Mouse (Mus musculus): ENCODE results near the gene Zmym1. TPM values are rescaled to one million over a fixed set of nuclear protein-coding genes. Genes with fewer than 3 reads are reported as not detected.
A peak's percentile ranks its signal among the peaks of the same experiment; 100 is the strongest.
"Not testable (repeated sequence)": the region's sequence is repeated elsewhere in the genome, so short reads cannot be mapped to it uniquely, and the experiment has no call there.

Zmym1 gene
- polyA plus RNA-seq (2014; fragmentation: Nextera tagmentation; extraction: Ambion mirVana) = 31.5 and 35.1 TPM in 2 replicates

GRCm38 (mm10) chr4:127060585-127061290 lies at the start of gene Zmym1:
Gene Zmym1, minus strand, starts transcription at chr4:127061152.
- DNase-seq (ENCODE audit: low spot score) = peak; percentile 93
- Histone ChIP-seq H3K4me1 (ENCODE audit: control insufficient read depth, insufficient read depth, low read length) (peaks cover 3% of the 10 kb centered on the region; the same call in 1 of the 2 replicates), H3K36me3 (ENCODE audit: control insufficient read depth, insufficient read depth, low read length) (peaks cover 13% of the 10 kb centered on the region), H3K4me3 (ENCODE audit: low read depth, low read length) (peak within 1 kb of the TSS; percentile 70), H3K27ac (ENCODE audit: low read depth, low read length) (peak within 1 kb of the TSS; percentile 54; the same call in 1 of the 2 replicates), H3K27me3 (replicated peaks; ENCODE audit: control insufficient read depth, insufficient read depth, low read length) (no peaks in the 10 kb centered on the region), H3K9ac (ENCODE audit: low read length) (peak within 1 kb of the TSS; percentile 71), H3K4me2 (ENCODE audit: low read length) (peak within 1 kb of the TSS; percentile 62), H3K9me3 (replicated peaks; ENCODE audit: control insufficient read depth, low read length) (no peaks in the 10 kb centered on the region)
- peak; percentile 96 for ATAC-seq
- WGBS = under 1% methylated on average over 38 of the region's 38 CpGs

GRCm38 (mm10) chr4:127110570-127110969 lies 49.6 kb upstream of the Zmym1 start:
- ATAC-seq (no peak), DNase-seq (ENCODE audit: low spot score) (no peak)
- 78% methylated on average over 4 of the region's 4 CpGs for WGBS
- no peak overlapping the region for H3K4me2 ChIP-seq (ENCODE audit: low read length)
- H3K9ac ChIP-seq (ENCODE audit: low read length) = no peak overlapping the region
- H3K4me1 ChIP-seq (ENCODE audit: control insufficient read depth, insufficient read depth, low read length) = no peaks in the 10 kb centered on the region
- no peaks in the 10 kb centered on the region for H3K27me3 ChIP-seq (replicated peaks; ENCODE audit: control insufficient read depth, insufficient read depth, low read length)
- no peak overlapping the region for H3K27ac ChIP-seq (ENCODE audit: low read depth, low read length)
- no peak overlapping the region for H3K4me3 ChIP-seq (ENCODE audit: low read depth, low read length)
- H3K36me3 ChIP-seq (ENCODE audit: control insufficient read depth, insufficient read depth, low read length) = peaks cover 21% of the 10 kb centered on the region
- H3K9me3 ChIP-seq (replicated peaks; ENCODE audit: control insufficient read depth, low read length) = no peaks in the 10 kb centered on the region

GRCm38 (mm10) chr4:127107566-127107965 lies 46.6 kb upstream of the Zmym1 start:
- no peaks in the 10 kb centered on the region for H3K4me1 ChIP-seq (ENCODE audit: control insufficient read depth, insufficient read depth, low read length)
- peaks cover 32% of the 10 kb centered on the region for H3K36me3 ChIP-seq (ENCODE audit: control insufficient read depth, insufficient read depth, low read length)
- H3K9ac ChIP-seq (ENCODE audit: low read length) = no peak overlapping the region
- 93% methylated on average over 4 of the region's 4 CpGs for WGBS
- no peak overlapping the region for H3K4me3 ChIP-seq (ENCODE audit: low read depth, low read length)
- H3K27ac ChIP-seq (ENCODE audit: low read depth, low read length) = no peak overlapping the region
- ATAC-seq (no peak), DNase-seq (ENCODE audit: low spot score) (no peak)
- H3K4me2 ChIP-seq (ENCODE audit: low read length) = no peak overlapping the region
- no peaks in the 10 kb centered on the region for H3K9me3 ChIP-seq (replicated peaks; ENCODE audit: control insufficient read depth, low read length)
- H3K27me3 ChIP-seq (replicated peaks; ENCODE audit: control insufficient read depth, insufficient read depth, low read length) = no peaks in the 10 kb centered on the region

- not testable (repeated sequence) for H3K4me1 ChIP-seq (ENCODE audit: control insufficient read depth, insufficient read depth, low read length); H3K4me3 ChIP-seq (ENCODE audit: low read depth, low read length); DNase-seq (ENCODE audit: low spot score); H3K9ac ChIP-seq (ENCODE audit: low read length); H3K27me3 ChIP-seq (replicated peaks; ENCODE audit: control insufficient read depth, insufficient read depth, low read length); H3K9me3 ChIP-seq (replicated peaks; ENCODE audit: control insufficient read depth, low read length); ATAC-seq; H3K27ac ChIP-seq (ENCODE audit: low read depth, low read length); H3K4me2 ChIP-seq (ENCODE audit: low read length)
- 89% methylated on average over 1 of the region's 2 CpGs for WGBS
- H3K36me3 ChIP-seq (ENCODE audit: control insufficient read depth, insufficient read depth, low read length) = peaks cover 23% of the 10 kb centered on the region
Measured at GRCm38 (mm10) chr4:127099552-127099951, 38.6 kb upstream of the Zmym1 start.

GRCm38 (mm10) chr4:127095090-127095489 lies 34.1 kb upstream of the Zmym1 start:
- ATAC-seq (no peak), DNase-seq (ENCODE audit: low spot score) (no peak)
- Histone ChIP-seq H3K4me2 (ENCODE audit: low read length) (no peak overlapping the region), H3K27ac (ENCODE audit: low read depth, low read length) (no peak overlapping the region), H3K9ac (ENCODE audit: low read length) (no peak overlapping the region), H3K4me1 (ENCODE audit: control insufficient read depth, insufficient read depth, low read length) (no peaks in the 10 kb centered on the region), H3K4me3 (ENCODE audit: low read depth, low read length) (no peak overlapping the region), H3K9me3 (replicated peaks; ENCODE audit: control insufficient read depth, low read length) (no peaks in the 10 kb centered on the region), H3K36me3 (ENCODE audit: control insufficient read depth, insufficient read depth, low read length) (peaks cover 27% of the 10 kb centered on the region), H3K27me3 (replicated peaks; ENCODE audit: control insufficient read depth, insufficient read depth, low read length) (no peaks in the 10 kb centered on the region)
- 91% methylated on average over 4 of the region's 4 CpGs for WGBS

GRCm38 (mm10) chr4:127091188-127091587 lies 30.2 kb upstream of the Zmym1 start:
- H3K9ac ChIP-seq (ENCODE audit: low read length) = no peak overlapping the region
- no peak for ATAC-seq
- no peaks in the 10 kb centered on the region for H3K9me3 ChIP-seq (replicated peaks; ENCODE audit: control insufficient read depth, low read length)
- WGBS = 95% methylated on average over 1 of the region's 1 CpGs
- no peaks in the 10 kb centered on the region for H3K4me1 ChIP-seq (ENCODE audit: control insufficient read depth, insufficient read depth, low read length)
- no peaks in the 10 kb centered on the region for H3K27me3 ChIP-seq (replicated peaks; ENCODE audit: control insufficient read depth, insufficient read depth, low read length)
- no peak overlapping the region for H3K4me2 ChIP-seq (ENCODE audit: low read length)
- DNase-seq (ENCODE audit: low spot score) = no peak
- peaks cover 35% of the 10 kb centered on the region for H3K36me3 ChIP-seq (ENCODE audit: control insufficient read depth, insufficient read depth, low read length)
- no peak overlapping the region for H3K27ac ChIP-seq (ENCODE audit: low read depth, low read length)
- no peak overlapping the region for H3K4me3 ChIP-seq (ENCODE audit: low read depth, low read length)

GRCm38 (mm10) chr4:127085761-127086160 lies 24.8 kb upstream of the Zmym1 start:
- no peak for ATAC-seq

GRCm38 (mm10) chr4:127083131-127083530 lies 22.2 kb upstream of the Zmym1 start:
- no peaks in the 10 kb centered on the region for H3K9me3 ChIP-seq (replicated peaks; ENCODE audit: control insufficient read depth, low read length)
- H3K9ac ChIP-seq (ENCODE audit: low read length) = no peak overlapping the region
- no peak overlapping the region for H3K4me3 ChIP-seq (ENCODE audit: low read depth, low read length)
- ATAC-seq (no peak), DNase-seq (ENCODE audit: low spot score) (no peak)
- H3K36me3 ChIP-seq (ENCODE audit: control insufficient read depth, insufficient read depth, low read length) = peaks cover 3% of the 10 kb centered on the region; the same call in 1 of the 2 replicates
- 89% methylated on average over 2 of the region's 2 CpGs for WGBS
- H3K4me1 ChIP-seq (ENCODE audit: control insufficient read depth, insufficient read depth, low read length) = peaks cover under 1% of the 10 kb centered on the region
- H3K4me2 ChIP-seq (ENCODE audit: low read length) = no peak overlapping the region
- no peak overlapping the region for H3K27ac ChIP-seq (ENCODE audit: low read depth, low read length)
- no peaks in the 10 kb centered on the region for H3K27me3 ChIP-seq (replicated peaks; ENCODE audit: control insufficient read depth, insufficient read depth, low read length)

More at GRCm38 (mm10) chr4:127085761-127086160, 24.8 kb upstream of the Zmym1 start:
- Histone ChIP-seq H3K9ac (ENCODE audit: low read length) (no peak overlapping the region), H3K4me2 (ENCODE audit: low read length) (no peak overlapping the region), H3K27ac (ENCODE audit: low read depth, low read length) (no peak overlapping the region), H3K36me3 (ENCODE audit: control insufficient read depth, insufficient read depth, low read length) (peaks cover 14% of the 10 kb centered on the region), H3K9me3 (replicated peaks; ENCODE audit: control insufficient read depth, low read length) (no peaks in the 10 kb centered on the region), H3K4me3 (ENCODE audit: low read depth, low read length) (no peak overlapping the region), H3K27me3 (replicated peaks; ENCODE audit: control insufficient read depth, insufficient read depth, low read length) (no peaks in the 10 kb centered on the region), H3K4me1 (ENCODE audit: control insufficient read depth, insufficient read depth, low read length) (no peaks in the 10 kb centered on the region)
- WGBS = 91% methylated on average over 1 of the region's 1 CpGs
- no peak for DNase-seq (ENCODE audit: low spot score)

- H3K27ac ChIP-seq (ENCODE audit: low read depth, low read length) = no peak overlapping the region
- H3K9ac ChIP-seq (ENCODE audit: low read length) = no peak overlapping the region
- H3K27me3 ChIP-seq (replicated peaks; ENCODE audit: control insufficient read depth, insufficient read depth, low read length) = no peaks in the 10 kb centered on the region
- H3K4me2 ChIP-seq (ENCODE audit: low read length) = no peak overlapping the region
- H3K4me3 ChIP-seq (ENCODE audit: low read depth, low read length) = no peak overlapping the region
- peaks cover 4% of the 10 kb centered on the region for H3K4me1 ChIP-seq (ENCODE audit: control insufficient read depth, insufficient read depth, low read length)
- H3K36me3 ChIP-seq (ENCODE audit: control insufficient read depth, insufficient read depth, low read length) = no peaks in the 10 kb centered on the region
- 29% methylated on average over 1 of the region's 1 CpGs for WGBS
- DNase-seq (ENCODE audit: low spot score) (no peak), ATAC-seq (no peak)
- no peaks in the 10 kb centered on the region for H3K9me3 ChIP-seq (replicated peaks; ENCODE audit: control insufficient read depth, low read length)
Measured at GRCm38 (mm10) chr4:127080806-127081205, 19.9 kb upstream of the Zmym1 start.

Measured in forebrain, embryonic 14.5 days (tissue).